Mouse (Mus musculus) spleen, postnatal 14 days (tissue): ENCODE results near the gene Wfikkn1.
A peak's percentile ranks its signal among the peaks of the same experiment; 100 is the strongest.
"Not testable (repeated sequence)": the region's sequence is repeated elsewhere in the genome, so short reads cannot be mapped to it uniquely, and the experiment has no call there.

Experiments used
- DNase-seq, 2 experiments: peaks; one replicate each; pipeline ENCODE4 v3.0.0; 2021 to 2022; ENCODE audit warnings: low spot score in 2 of 2

Gene Wfikkn1

GRCm38 (mm10) chr17:25885636-25886035 lies 5.0 kb upstream of the Wfikkn1 start:
- no peak for DNase-seq

GRCm38 (mm10) chr17:25883824-25884223 lies 3.2 kb upstream of the Wfikkn1 start:
- no peak for DNase-seq

DNA sequence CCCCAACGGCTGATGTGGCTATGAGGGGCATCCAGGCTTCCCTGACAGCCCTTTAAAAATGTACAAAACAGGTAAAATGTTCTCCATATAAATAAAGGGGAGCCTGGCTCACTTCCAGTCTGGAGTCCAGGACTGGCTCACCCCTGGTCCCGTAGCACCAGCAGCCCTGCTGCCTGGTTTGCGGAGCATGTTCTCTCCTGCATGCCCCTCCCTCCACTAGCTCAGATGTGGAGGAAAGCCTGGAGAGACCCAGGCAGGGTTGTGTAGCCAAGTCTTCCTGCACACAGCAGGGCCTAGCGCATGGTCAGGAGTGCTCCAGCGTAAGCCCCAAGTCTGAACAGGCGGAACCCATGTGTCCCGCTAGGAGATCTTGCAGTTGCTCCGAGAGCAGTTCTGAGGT lies 2.6 kb upstream of the Wfikkn1 start:
- DNase-seq: no peak

- DNase-seq: no peak
These were observed 1.6 kb upstream of the Wfikkn1 start for GRCm38 (mm10) chr17:25882306-25882705.

DNA sequence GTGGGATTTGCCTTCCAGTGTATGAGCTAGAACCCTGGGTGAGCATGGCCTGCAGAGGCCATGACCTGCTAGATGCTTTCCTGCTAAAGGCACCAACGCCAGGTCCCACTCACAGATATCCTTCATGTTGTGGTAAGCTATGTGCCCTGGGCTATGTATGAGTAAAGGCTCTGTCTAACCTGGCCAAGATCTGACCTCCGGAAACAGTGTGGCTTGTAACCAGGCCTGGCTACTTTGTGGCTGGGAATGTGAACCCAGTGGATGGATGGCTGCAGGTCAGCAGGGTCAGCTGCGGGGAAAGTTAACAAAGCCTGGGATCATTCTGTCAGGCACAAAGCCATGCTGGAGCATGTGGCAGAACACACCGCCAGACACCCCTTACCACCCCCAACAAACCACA lies 1.0 kb upstream of the Wfikkn1 start:
- DNase-seq: no peak

DNA sequence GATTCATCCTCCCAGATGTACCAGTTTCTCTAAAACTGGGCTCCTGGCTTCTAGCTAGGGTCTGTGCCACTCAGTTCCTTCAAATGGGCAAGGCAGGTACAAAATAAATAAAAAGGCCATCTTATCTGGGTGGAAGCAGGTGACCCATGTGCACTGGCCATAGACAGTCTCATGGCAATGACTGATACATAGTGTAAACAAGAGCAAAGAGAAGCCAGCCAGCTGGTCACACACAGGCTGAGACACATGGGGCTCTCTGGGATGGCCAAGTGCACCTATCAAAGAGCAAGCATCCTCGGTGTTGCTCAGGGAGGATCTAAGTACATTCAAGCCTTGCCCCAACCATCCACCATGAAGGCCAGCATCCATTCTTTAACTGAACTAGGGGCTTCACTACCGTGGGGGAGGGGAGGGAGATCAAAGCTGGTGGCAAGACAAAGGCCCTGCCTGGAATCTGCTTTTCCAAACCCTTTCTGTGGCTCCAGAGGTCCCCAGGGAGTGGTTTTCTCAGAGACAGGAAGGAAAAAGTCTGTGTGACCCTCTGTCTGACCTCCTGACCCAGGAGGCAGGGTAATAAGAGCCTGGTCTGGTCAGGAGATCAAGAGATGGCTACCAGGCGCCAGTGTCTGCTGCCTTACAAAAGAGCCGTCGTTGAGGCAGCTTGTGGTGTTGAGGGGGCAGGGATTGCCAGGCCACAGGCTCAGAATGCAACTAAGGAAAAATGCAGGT lies 419 bp upstream of the Wfikkn1 start:
- DNase-seq: no peak

DNA sequence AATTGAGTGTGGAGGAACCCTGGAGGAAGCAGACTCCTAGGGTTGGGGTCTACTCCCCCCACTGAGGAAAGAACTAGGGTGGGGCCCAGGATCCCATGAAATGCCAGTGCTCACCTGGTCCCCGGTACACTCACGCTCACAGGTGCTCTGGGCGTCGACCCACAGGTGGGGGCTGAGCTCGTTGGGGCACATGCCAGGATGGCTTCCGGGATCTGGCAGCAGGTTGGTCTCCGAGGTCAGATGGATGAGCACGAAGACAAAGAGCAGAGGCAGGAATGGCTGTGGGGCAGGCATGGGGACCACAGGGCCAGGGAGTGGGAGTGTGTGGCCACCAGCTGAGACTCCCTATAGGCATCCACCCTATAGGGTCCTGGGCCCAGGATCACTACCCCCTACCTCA lies 908 bp downstream of the Wfikkn1 start:
- DNase-seq: no peak

GRCm38 (mm10) chr17:25879261-25879660 lies 1.4 kb downstream of the Wfikkn1 start:
- no peak for DNase-seq

DNA sequence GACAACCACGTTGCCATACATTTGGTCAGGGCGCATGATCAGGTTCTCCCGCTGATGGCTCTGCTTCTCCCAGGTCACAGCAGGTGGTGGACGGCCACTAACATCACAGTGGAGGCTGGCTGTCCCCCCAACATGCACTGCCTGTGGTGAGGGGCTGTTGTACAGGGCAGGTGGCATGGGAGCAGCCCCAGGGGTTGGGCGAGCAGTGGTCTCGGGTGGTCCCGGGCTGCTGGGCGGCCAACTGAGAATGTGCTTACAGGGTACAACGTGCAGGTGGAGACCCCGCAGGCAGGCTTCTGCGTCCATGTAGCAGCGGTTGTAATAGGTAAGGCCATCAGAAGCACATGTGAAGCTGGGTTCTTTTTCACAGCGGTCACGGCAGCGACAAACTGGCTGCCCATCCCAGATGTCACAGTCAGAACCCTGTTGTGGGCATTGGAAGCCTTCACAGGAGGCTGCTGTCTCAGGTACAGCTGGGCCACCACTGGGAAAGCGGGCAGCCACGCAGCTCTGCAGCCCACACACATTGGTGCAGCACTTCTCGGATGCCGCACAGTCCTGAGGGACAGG lies 2.0 kb downstream of the Wfikkn1 start:
- DNase-seq: no peak

- DNase-seq: no peak
These were observed 2.7 kb downstream of the Wfikkn1 start for GRCm38 (mm10) chr17:25877741-25878610.

DNA sequence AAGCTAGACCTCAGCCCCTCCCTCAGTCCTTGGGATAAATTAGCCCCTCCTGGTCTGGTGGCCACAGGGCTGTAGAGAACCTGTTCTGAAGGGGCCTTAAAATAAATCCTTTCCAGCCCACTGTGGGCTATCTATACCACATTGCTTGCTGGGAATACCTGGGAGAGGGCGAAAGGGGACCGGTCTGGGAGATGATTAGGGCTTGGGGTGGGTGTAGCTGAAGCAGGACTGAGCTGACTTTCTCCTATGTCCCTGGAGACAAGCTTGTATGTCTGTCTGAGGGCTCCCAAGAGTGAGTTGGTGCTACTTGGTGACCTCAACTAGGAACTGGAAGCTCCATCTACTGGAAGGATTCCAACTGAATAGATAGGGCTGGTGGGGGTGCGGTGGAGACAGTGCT lies 3.6 kb downstream of the Wfikkn1 start:
- no peak for DNase-seq

GRCm38 (mm10) chr17:25876347-25876915 lies 4.2 kb downstream of the Wfikkn1 start:
- no peak for DNase-seq

- DNase-seq: peak; percentile 78 to 83
These were observed 5.2 kb downstream of the Wfikkn1 start for GRCm38 (mm10) chr17:25875171-25876136.

- peak; percentile 92 to 96 for DNase-seq
These were observed 5.9 kb downstream of the Wfikkn1 start, which contains the start of gene Mettl26 for GRCm38 (mm10) chr17:25874721-25875170. TSS of gene Mettl26 (plus strand) at chr17:25875074.

DNA sequence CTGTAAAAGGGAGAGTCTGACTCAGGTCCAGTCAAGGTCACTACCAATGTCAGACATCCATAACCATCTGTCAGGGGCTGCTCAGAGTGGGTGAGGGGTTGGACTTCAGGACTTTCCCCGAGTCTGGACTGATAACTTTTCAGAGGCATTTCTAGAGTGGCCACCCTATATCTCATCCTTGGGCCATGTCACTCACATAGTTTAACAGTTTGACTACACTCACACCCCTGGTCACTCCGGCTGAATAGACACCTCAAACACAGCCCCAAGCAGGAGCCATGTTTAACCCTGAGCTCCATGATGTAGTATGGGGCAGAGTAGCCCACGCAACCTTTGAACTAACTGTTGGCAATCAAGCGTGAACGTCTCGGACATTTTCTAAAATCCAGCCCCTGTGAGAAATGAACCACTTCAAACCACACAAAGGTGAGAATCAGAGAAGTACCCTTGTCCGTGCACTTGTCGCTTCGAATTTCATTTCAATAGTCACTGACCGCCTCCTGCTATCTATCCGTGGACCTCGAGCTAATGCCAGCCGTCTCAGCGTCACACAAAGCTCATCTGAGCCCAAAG lies 6.4 kb downstream of the Wfikkn1 start:
- DNase-seq: no peak

DNA sequence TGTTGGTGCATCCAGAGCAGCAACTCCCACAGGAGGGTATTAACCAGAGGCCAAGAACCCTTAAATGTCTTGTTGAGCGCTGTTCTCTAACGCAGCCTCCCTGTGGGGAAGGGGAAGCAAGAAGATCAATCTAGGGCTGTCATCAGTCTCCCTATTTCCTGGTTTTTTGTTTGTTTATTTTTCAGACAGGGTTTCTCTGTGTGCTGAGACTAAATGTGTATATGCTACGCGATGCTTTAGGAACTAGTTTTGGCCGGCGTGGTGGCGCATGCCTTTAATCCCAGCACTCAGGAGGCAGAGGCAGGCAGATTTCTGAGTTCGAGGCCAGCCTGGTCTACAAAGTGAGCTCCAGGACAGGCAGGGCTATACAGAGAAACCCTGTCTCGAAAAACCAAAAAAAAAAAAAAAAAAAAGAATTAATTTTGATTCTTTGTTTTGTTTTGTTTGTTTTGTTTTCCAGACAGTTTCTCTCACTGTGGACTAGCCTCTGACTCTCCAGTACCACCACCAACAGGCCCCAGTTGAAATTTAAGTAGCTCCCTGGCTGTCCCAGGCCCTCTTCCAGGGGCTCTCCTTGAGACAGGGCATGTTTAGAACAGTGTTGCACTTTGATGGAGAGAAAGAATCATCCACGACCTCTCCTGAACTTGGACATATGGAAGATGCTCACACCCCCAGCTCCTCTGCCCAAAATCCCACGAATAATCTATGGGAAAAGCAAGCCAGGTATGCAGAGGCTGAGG lies 7.1 kb downstream of the Wfikkn1 start:
- DNase-seq: no peak

DNA sequence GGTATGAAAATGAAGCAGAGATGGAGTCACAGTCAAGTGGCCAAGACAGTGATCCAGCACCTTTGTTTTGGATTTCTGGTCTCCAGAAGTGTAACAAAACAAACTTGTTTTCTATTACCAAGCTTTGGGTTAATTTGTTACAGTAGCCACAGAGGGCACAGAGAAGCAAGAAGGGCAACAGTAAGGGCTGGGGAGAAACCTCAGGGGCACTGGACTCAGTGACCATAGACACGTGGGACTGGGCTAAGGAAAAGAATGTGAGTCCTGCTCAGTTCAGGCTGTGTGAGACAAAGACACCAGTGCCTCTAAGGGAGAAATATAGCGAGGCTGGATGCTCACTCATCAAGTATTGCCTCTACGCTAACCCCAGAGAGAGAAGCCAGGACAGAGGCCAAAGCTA lies 8.0 kb downstream of the Wfikkn1 start:
- no peak for DNase-seq

- not testable (repeated sequence) for DNase-seq
These were observed 9.1 kb downstream of the Wfikkn1 start for GRCm38 (mm10) chr17:25871566-25871965.

- no peak for DNase-seq
These were observed 10.7 kb downstream of the Wfikkn1 start for GRCm38 (mm10) chr17:25869954-25870353.

GRCm38 (mm10) chr17:25869498-25869897 lies 11.2 kb downstream of the Wfikkn1 start:
- no peak for DNase-seq
